Mouse (Mus musculus) erythroid progenitor cell, adult 5-6 weeks (primary cell): Measurements from ENCODE around the gene Rhd. TPM values are rescaled to one million over a fixed set of nuclear protein-coding genes. Genes with fewer than 3 reads are reported as not detected.

Experiments used
- ATAC-seq: replicated peaks from 2 replicates; pipeline ENCODE4 v1.8.0; 2016; ENCODE audit warnings: moderate number of reproducible peaks, mild to moderate bottlenecking, moderate TSS enrichment, inconsistent platforms; ENCODE audit not compliant: poor library complexity, low FRiP score, severe bottlenecking
- total RNA-seq, 2 experiments: library from RNA; stranded (forward) in 1 of 2; stranded (reverse) in 1 of 2; fragments of 150-400 nt in 1 of 2; fragments of 186-747, 209-891 nt in 1 of 2; gene quantifications; 2 replicates each; pipeline versions ENCODE4 v1.2.3 to v1.2.4; 2015 to 2017; ENCODE audit warnings: low replicate concordance in 2 of 2

Gene Rhd
- total RNA-seq, 2 experiments from 2014 or later = 1,050 to 1,461 TPM

DNA sequence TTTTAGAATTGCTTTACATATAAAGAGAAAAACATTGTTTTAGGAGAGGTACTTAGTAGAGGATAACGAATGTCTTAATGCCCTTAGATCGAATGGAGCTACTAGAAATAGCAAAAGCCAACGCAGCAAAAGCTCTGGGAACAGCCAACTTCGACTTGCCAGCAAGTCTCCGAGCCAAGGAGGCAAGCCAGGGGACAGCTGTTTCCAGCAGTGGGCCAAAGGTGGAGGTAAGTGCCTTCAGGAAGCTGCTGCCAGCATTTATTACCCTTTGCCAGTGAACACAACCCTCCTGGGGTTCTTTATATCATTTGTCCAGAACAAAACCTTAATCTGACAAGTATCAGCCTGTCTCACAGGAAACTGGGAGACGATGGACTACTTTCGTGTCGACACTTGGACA, 60.9 kb downstream of the Rhd start:
- no peak for ATAC-seq

DNA sequence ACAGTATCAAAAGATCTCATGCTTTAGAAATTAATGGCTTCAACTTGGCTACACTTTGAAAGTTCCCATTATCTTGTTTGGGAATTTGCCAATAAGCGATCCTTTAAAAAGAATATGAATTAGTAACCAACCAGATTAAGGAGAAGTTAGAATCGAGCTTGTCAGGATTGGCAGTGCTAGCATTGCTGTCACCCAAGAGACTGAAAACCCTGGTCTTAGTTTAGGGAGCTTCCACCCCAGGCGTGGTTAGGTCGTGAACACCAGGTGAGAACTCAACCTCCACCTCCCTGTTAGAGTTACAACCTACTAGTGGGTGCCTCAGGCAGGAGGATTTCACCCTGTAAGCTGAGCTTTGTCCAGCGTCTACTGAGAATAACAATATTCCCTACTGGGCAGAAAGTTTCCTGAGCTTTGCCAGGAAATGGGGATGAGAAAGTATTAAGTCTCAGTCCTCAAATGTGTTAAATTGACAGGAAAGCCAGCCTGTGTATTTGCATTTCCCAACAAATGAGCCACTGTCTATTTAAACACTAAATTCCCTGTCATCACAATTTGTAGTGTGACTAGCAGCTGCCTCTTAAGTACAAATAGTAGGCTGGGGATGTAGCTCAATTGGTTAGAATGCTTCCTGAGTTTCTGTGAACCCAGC, 63.6 kb downstream of the Rhd start:
- no peak for ATAC-seq

DNA sequence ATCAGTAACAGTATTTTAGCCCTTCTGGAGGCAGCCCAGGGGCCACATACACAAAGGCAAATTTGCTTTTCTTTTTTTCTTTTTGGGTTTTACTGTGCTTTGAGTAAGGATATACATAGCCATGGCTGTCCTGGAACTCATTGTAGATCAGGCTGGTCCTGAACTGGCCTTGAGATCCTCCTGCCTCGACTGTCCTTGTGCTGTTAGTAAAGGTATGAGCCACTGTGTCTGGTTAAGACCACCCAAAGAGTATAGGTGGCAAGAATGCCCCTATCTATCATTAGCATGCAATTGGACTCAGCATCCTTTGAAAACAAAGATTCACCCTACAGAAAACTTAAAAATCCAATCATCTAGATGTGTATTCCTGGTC, 64.1 kb downstream of the Rhd start:
- no peak for ATAC-seq

DNA sequence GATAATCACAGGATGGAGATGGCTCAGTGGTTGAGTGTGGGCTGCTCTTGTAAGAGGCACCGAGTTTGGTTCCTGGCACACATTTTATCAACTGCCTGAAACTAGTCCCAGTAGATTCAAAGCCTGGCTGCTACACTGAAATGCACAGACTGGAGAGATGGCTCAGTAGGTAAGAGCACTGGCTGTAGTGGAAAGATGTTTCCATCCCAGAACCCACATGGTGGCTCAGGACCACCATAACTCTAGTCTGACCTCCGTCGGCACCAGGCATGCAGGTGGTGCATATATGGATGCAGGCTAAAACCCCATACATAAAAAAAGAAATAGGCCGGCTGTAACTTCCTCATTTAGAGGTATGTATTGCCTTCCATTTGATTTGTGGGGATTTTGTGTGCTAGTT, 65.2 kb downstream of the Rhd start:
- no peak for ATAC-seq

DNA sequence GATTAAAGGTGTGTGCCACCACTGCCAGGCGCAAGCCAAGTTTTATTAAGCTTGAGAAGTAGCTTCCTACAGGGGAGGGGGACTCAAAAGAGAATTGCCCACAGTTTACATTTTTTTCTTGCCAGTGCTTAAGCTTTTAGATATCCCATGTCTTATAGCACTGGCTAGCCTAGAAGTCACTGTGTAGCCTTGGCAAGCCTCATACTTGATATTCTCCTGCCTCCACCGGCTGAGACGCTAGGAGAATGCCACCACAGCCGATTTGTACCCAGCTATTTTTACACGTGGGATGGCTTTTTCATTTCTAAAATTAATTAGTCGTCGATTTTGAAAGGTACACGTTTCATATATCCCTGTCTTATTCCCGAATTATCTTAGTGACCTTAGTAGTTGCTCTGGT, 65.9 kb downstream of the Rhd start:
- peak; percentile 25; the same call in 1 of the 2 replicates for ATAC-seq

DNA sequence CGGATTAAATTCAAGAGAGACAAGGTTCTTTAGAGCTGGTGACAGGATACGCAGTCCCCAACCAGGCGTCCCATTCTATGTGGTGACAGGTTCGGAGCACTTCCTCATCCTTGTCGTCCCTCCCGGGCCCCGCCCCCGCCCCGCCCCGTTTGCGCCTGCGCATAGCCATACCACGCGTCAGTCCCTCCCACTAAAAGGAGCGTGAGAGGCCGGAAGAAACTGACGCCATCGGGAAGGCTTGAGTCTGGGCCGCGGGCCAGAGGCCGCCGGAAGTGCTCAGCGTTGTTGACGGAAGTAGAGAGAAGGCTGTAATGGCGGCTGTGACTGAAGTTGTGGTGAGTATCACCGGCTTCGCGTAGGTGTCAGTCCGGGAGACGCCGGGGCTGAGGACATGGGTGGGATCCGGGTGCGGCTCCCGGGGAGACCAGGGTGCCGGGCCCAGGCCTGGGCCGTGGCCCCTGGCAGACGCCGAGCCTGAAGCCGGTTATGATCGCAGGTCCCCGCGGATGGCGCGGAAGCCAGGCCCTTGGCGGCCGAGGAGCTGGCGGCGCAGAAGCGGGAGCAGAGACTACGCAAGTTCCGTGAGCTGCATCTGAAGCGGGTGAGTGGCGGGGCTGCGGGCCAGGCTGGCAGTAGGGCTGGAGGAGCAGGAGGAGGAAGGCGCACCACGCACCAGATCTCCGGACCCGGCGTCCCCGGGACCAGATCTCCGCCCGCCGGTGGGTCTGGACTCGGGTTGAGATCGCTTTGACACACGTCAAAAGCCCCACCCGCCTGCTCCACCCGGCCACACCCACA, 66.5 kb downstream of the Rhd start, which contains the start of gene Syf2:
TSS of gene Syf2 (plus strand) at position 215 of the 798 bp plus-strand sequence.
- peak; percentile 89 for ATAC-seq

DNA sequence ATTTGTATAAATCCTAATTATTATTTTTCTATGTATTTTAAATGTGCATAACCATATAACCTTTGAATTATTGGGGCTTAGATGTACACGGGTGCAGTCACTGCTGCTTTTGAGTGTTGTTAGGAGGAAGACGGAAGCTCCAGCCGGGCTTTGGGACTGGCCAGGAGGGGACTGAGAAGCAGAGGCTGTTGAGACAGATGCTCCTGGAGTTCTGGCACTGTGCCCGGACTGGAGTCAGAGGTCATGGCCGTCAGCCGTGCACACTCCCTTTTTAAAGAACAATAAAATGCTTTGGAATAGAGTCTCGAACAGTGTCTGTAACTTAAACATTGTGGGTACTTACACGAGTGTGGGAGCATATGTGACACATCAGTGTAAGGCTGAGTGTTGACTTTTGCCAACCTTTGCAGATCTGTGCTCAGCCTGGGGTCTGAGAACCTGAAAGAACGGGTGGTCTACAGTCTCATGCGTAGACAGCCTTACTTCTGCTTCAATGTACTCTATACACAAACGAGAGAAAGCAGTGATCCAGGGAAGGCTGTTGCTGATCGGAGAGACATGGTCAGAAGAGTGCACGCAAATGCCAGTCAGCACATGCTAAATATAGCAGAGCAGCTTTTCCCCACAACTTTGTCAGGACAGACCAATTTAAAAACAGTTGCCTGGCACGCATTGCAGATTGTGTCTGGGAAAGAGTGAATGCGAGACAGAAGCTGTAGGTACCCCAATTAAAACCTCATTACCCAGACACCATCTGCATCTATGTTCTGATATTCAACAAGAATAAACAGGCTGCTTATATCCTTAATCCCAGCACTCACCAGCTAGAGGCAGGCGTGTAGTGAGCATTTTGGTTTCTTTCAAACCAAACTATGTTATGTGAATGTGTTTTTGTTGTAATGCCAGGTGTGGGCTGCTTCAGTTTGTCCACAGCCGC, 73.2 kb downstream of the Rhd start:
- no peak for ATAC-seq

DNA sequence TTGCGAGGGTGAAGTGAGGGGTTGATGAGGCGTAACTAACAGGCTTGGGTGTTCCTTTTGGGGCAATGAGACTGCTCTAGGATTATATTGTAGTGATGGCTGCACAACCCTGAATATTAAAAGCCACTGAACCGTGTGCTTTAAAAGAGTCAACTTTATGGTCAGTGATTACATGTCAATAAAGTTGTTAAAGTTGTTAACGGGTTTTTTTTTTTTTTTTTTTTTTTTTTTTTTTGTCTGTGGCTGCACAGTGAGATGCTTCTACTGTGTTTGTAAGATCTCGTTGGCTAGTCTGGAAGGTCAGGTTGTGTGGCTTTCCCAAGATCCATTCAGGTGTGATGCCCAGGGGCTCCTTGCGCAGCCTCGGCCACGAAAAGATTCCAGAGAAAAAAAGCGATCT, 75.6 kb downstream of the Rhd start:
- ATAC-seq = no peak

DNA sequence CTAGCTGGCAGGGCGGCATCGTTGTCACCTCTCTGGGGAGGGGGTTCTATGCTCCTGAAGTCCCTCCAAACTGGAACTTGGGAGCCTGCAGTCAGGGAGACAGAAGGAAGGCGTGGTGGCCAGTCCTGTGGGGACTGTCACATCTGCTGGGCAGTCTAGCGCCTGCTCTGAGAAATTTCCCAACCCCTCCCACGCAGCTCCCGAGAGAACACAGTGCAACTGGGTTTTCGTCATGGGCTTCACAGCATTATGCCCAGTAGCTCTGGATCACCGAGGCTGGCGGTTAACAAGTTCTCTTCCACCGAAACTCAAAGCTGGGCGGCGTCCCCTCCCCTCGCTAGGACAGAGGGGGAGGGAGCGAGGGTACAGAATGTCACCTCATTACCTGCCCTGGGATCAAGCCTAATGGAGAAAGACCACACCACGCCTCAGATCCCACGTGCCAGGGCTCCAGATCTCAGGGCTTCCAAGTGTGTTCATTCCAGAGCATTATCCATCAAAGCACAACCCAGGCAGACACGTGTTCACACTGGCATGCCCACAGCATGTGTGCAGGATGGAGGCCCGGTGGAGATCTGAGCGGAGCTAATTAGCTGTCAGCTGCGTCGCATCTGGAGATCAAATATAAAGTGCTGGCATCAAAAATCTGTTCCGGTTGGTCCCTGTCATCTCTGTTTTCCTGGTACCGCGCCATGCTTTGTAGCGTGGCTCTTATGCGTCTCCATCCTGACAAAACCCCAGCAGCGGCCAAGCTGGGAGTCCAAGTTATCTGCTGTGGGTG, 79.6 kb downstream of the Rhd start:
- ATAC-seq = no peak

Other genes starting within 250 kb of the Rhd start
- gene Man1c1, start 160.2 kb upstream of the Rhd start, total RNA-seq (2015; ENCODE audit: low replicate concordance) = 2.9 TPM in 2 replicates
- gene Man1c1, start 160.2 kb upstream of the Rhd start, total RNA-seq (2017; ENCODE audit: low replicate concordance) = 1.0 and 1.8 TPM in 2 replicates
- gene Ldlrap1, start 96.5 kb upstream of the Rhd start, total RNA-seq (2015; ENCODE audit: low replicate concordance) = 6.5 and 27.7 TPM in 2 replicates
- gene Ldlrap1, start 96.5 kb upstream of the Rhd start, total RNA-seq (2017; ENCODE audit: low replicate concordance) = 17.3 and 21.3 TPM in 2 replicates
- gene Maco1, start 11.2 kb upstream of the Rhd start, total RNA-seq (2015; ENCODE audit: low replicate concordance) = 61.6 and 62.9 TPM in 2 replicates
- 125 and 136 TPM in 2 replicates for gene Maco1, start 11.2 kb upstream of the Rhd start, total RNA-seq (2017; ENCODE audit: low replicate concordance)
- gene Tmem50a, start 50.5 kb downstream of the Rhd start, total RNA-seq (2015; ENCODE audit: low replicate concordance) = 85.5 and 150 TPM in 2 replicates
- 70.6 and 90.5 TPM in 2 replicates for gene Tmem50a, start 50.5 kb downstream of the Rhd start, total RNA-seq (2017; ENCODE audit: low replicate concordance)
- gene Rsrp1, start 59.1 kb downstream of the Rhd start, total RNA-seq (2015; ENCODE audit: low replicate concordance) = 722 and 849 TPM in 2 replicates
- gene Rsrp1, start 59.1 kb downstream of the Rhd start, total RNA-seq (2017; ENCODE audit: low replicate concordance) = 222 and 384 TPM in 2 replicates
- gene Syf2, start 66.4 kb downstream of the Rhd start, total RNA-seq (2015; ENCODE audit: low replicate concordance) = 66.7 and 95.9 TPM in 2 replicates
- gene Syf2, start 66.4 kb downstream of the Rhd start, total RNA-seq (2017; ENCODE audit: low replicate concordance) = 180 and 263 TPM in 2 replicates